Mouse (Mus musculus): ENCODE results near the gene Erc2. TPM values are rescaled to one million over a fixed set of nuclear protein-coding genes. Genes with fewer than 3 reads are reported as not detected.

Erc2 gene
- polyA plus RNA-seq, 1 experiment from 2014 or later = 6.1 TPM

GRCm38 (mm10) chr14:27901772-27902171 is 279.5 kb downstream of the Erc2 start:
- no peaks in the 10 kb centered on the region for H3K9me3 ChIP-seq
- H3K4me2 ChIP-seq = no peak overlapping the region
- H3K36me3 ChIP-seq = no peaks in the 10 kb centered on the region
- ATAC-seq (ENCODE audit: insufficient number of reproducible peaks, low FRiP score, low TSS enrichment, low read depth) = no peak
- no peaks in the 10 kb centered on the region for H3K27me3 ChIP-seq
- 0 out of 2 replicates have a peak, but pooled peaks cover 4% of the 10 kb centered on the region for H3K4me1 ChIP-seq
- H3K9ac ChIP-seq = no peak overlapping the region
- WGBS = 55% methylated on average over 5 of the region's 5 CpGs
- H3K4me3 ChIP-seq = no peak overlapping the region
- no peak overlapping the region for H3K27ac ChIP-seq

GRCm38 (mm10) chr14:27921656-27922373 is 299.6 kb downstream of the Erc2 start:
- 78% methylated on average over 5 of the region's 5 CpGs for WGBS
- ATAC-seq (ENCODE audit: insufficient number of reproducible peaks, low FRiP score, low TSS enrichment, low read depth) = no peak
- Histone ChIP-seq H3K27me3 (no peaks in the 10 kb centered on the region), H3K9me3 (no peaks in the 10 kb centered on the region), H3K4me3 (no peak overlapping the region), H3K36me3 (no peaks in the 10 kb centered on the region), H3K9ac (no peak overlapping the region), H3K27ac (0 out of 2 replicates have a peak overlapping the region, but pooled peaks have one; percentile 17), H3K4me1 (peaks cover 2% of the 10 kb centered on the region; the same call in 1 of the 2 replicates), H3K4me2 (no peak overlapping the region)

GRCm38 (mm10) chr14:27927369-27927768 is 305.1 kb downstream of the Erc2 start:
- H3K36me3 ChIP-seq = no peaks in the 10 kb centered on the region
- H3K4me3 ChIP-seq = no peak overlapping the region
- 76% methylated on average over 3 of the region's 3 CpGs for WGBS
- H3K4me1 ChIP-seq = no peaks in the 10 kb centered on the region
- no peak overlapping the region for H3K27ac ChIP-seq
- no peak overlapping the region for H3K9ac ChIP-seq
- ATAC-seq (ENCODE audit: insufficient number of reproducible peaks, low FRiP score, low TSS enrichment, low read depth) = no peak
- no peaks in the 10 kb centered on the region for H3K9me3 ChIP-seq
- no peak overlapping the region for H3K4me2 ChIP-seq
- H3K27me3 ChIP-seq = no peaks in the 10 kb centered on the region

- no peak overlapping the region for H3K27ac ChIP-seq
- no peak for ATAC-seq (ENCODE audit: insufficient number of reproducible peaks, low FRiP score, low TSS enrichment, low read depth)
- no peak overlapping the region for H3K4me2 ChIP-seq
- no peak overlapping the region for H3K9ac ChIP-seq
- 73% methylated on average over 1 of the region's 1 CpGs for WGBS
- no peaks in the 10 kb centered on the region for H3K27me3 ChIP-seq
- H3K9me3 ChIP-seq = no peaks in the 10 kb centered on the region
- H3K36me3 ChIP-seq = no peaks in the 10 kb centered on the region
- H3K4me3 ChIP-seq = no peak overlapping the region
- no peaks in the 10 kb centered on the region for H3K4me1 ChIP-seq
These were observed 311.3 kb downstream of the Erc2 start for GRCm38 (mm10) chr14:27933533-27933932.

GRCm38 (mm10) chr14:27935714-27936113 is 313.5 kb downstream of the Erc2 start:
- Histone ChIP-seq H3K9me3 (no peaks in the 10 kb centered on the region), H3K27ac (no peak overlapping the region), H3K36me3 (no peaks in the 10 kb centered on the region), H3K4me3 (no peak overlapping the region), H3K4me1 (no peaks in the 10 kb centered on the region), H3K4me2 (no peak overlapping the region), H3K9ac (no peak overlapping the region), H3K27me3 (no peaks in the 10 kb centered on the region)
- 90% methylated on average over 3 of the region's 3 CpGs for WGBS
- no peak for ATAC-seq (ENCODE audit: insufficient number of reproducible peaks, low FRiP score, low TSS enrichment, low read depth)

GRCm38 (mm10) chr14:27937922-27938321 is 315.7 kb downstream of the Erc2 start:
- Histone ChIP-seq H3K4me1 (no peaks in the 10 kb centered on the region), H3K27ac (no peak overlapping the region), H3K4me2 (no peak overlapping the region), H3K4me3 (no peak overlapping the region), H3K36me3 (no peaks in the 10 kb centered on the region), H3K9me3 (no peaks in the 10 kb centered on the region), H3K9ac (no peak overlapping the region), H3K27me3 (no peaks in the 10 kb centered on the region)
- ATAC-seq (ENCODE audit: insufficient number of reproducible peaks, low FRiP score, low TSS enrichment, low read depth) = no peak
- 38% methylated on average over 2 of the region's 2 CpGs for WGBS

- ATAC-seq (ENCODE audit: insufficient number of reproducible peaks, low FRiP score, low TSS enrichment, low read depth) = no peak
- Histone ChIP-seq H3K4me1 (no peaks in the 10 kb centered on the region), H3K27me3 (no peaks in the 10 kb centered on the region), H3K9ac (no peak overlapping the region), H3K9me3 (no peaks in the 10 kb centered on the region), H3K4me2 (no peak overlapping the region), H3K36me3 (no peaks in the 10 kb centered on the region), H3K4me3 (no peak overlapping the region), H3K27ac (no peak overlapping the region)
- WGBS = 24% methylated on average over 1 of the region's 1 CpGs
These were observed 323.0 kb downstream of the Erc2 start for GRCm38 (mm10) chr14:27945276-27945675.

- H3K4me3 ChIP-seq = no peak overlapping the region
- no peak overlapping the region for H3K9ac ChIP-seq
- WGBS = 78% methylated on average over 5 of the region's 5 CpGs
- no peak for ATAC-seq (ENCODE audit: insufficient number of reproducible peaks, low FRiP score, low TSS enrichment, low read depth)
- H3K27ac ChIP-seq = no peak overlapping the region
- no peaks in the 10 kb centered on the region for H3K36me3 ChIP-seq
- no peaks in the 10 kb centered on the region for H3K27me3 ChIP-seq
- H3K4me1 ChIP-seq = no peaks in the 10 kb centered on the region
- no peaks in the 10 kb centered on the region for H3K9me3 ChIP-seq
- H3K4me2 ChIP-seq = no peak overlapping the region
These were observed 324.0 kb downstream of the Erc2 start for GRCm38 (mm10) chr14:27946211-27946610.

- H3K27ac ChIP-seq = no peak overlapping the region
- H3K9me3 ChIP-seq = no peaks in the 10 kb centered on the region
- H3K4me1 ChIP-seq = no peaks in the 10 kb centered on the region
- WGBS = 74% methylated on average over 8 of the region's 8 CpGs
- no peaks in the 10 kb centered on the region for H3K36me3 ChIP-seq
- no peak overlapping the region for H3K4me3 ChIP-seq
- no peak for ATAC-seq (ENCODE audit: insufficient number of reproducible peaks, low FRiP score, low TSS enrichment, low read depth)
- no peak overlapping the region for H3K9ac ChIP-seq
- H3K27me3 ChIP-seq = no peaks in the 10 kb centered on the region
- no peak overlapping the region for H3K4me2 ChIP-seq
These were observed 326.2 kb downstream of the Erc2 start for GRCm38 (mm10) chr14:27948391-27948790.

GRCm38 (mm10) chr14:27953814-27954213 is 331.6 kb downstream of the Erc2 start:
- H3K4me1 ChIP-seq = 0 out of 2 replicates have a peak, but pooled peaks cover 3% of the 10 kb centered on the region
- no peak overlapping the region for H3K27ac ChIP-seq
- H3K9me3 ChIP-seq = no peaks in the 10 kb centered on the region
- no peak overlapping the region for H3K4me2 ChIP-seq
- H3K27me3 ChIP-seq = no peaks in the 10 kb centered on the region
- H3K36me3 ChIP-seq = no peaks in the 10 kb centered on the region
- H3K9ac ChIP-seq = no peak overlapping the region
- no peak for ATAC-seq (ENCODE audit: insufficient number of reproducible peaks, low FRiP score, low TSS enrichment, low read depth)
- H3K4me3 ChIP-seq = no peak overlapping the region

- Histone ChIP-seq H3K9ac (no peak overlapping the region), H3K27me3 (no peaks in the 10 kb centered on the region), H3K9me3 (no peaks in the 10 kb centered on the region), H3K27ac (no peak overlapping the region), H3K4me3 (no peak overlapping the region), H3K4me1 (0 out of 2 replicates have a peak, but pooled peaks cover 3% of the 10 kb centered on the region), H3K36me3 (no peaks in the 10 kb centered on the region), H3K4me2 (no peak overlapping the region)
- WGBS = 74% methylated on average over 2 of the region's 2 CpGs
- no peak for ATAC-seq (ENCODE audit: insufficient number of reproducible peaks, low FRiP score, low TSS enrichment, low read depth)
These were observed 334.6 kb downstream of the Erc2 start for GRCm38 (mm10) chr14:27956801-27957200.

GRCm38 (mm10) chr14:27973701-27974100 is 351.5 kb downstream of the Erc2 start:
- Histone ChIP-seq H3K4me1 (no peaks in the 10 kb centered on the region), H3K36me3 (no peaks in the 10 kb centered on the region), H3K27me3 (no peaks in the 10 kb centered on the region), H3K4me3 (no peak overlapping the region), H3K9me3 (no peaks in the 10 kb centered on the region), H3K4me2 (no peak overlapping the region), H3K9ac (no peak overlapping the region), H3K27ac (no peak overlapping the region)
- 68% methylated on average over 6 of the region's 6 CpGs for WGBS
- ATAC-seq (ENCODE audit: insufficient number of reproducible peaks, low FRiP score, low TSS enrichment, low read depth) = no peak

- Histone ChIP-seq H3K4me3 (no peak overlapping the region), H3K4me1 (no peaks in the 10 kb centered on the region), H3K36me3 (no peaks in the 10 kb centered on the region), H3K9me3 (no peaks in the 10 kb centered on the region), H3K9ac (no peak overlapping the region), H3K27ac (no peak overlapping the region), H3K4me2 (no peak overlapping the region), H3K27me3 (no peaks in the 10 kb centered on the region)
- 74% methylated on average over 1 of the region's 1 CpGs for WGBS
- ATAC-seq (ENCODE audit: insufficient number of reproducible peaks, low FRiP score, low TSS enrichment, low read depth) = no peak
These were observed 353.4 kb downstream of the Erc2 start for GRCm38 (mm10) chr14:27975661-27976060.

Measured in limb, embryonic 15.5 days (tissue).